Mouse (Mus musculus) CH12.LX (cell line): ENCODE results near the gene Herc6. TPM values are rescaled to one million over a fixed set of nuclear protein-coding genes. Genes with fewer than 3 reads are reported as not detected.

Source experiments
- DNase-seq: peaks from one replicate; pipeline ENCODE4 v3.0.0-alpha.2; 2013; ENCODE audit errors: extremely low read depth
- H3K27ac ChIP-seq: 2 replicates; pipeline ENCODE4 v1.5.1; 2012; ENCODE audit warnings: low read depth, mild to moderate bottlenecking, control low read depth, moderate library complexity; ENCODE audit not compliant: insufficient read depth
- H3K27me3 ChIP-seq: replicated peaks from 2 replicates; pipeline ENCODE3; 2012; ENCODE audit warnings: inconsistent platforms
- H3K36me3 ChIP-seq, 2 experiments: replicated peaks in 1 of 2; 2 replicates each; pipeline versions ENCODE3 to v1.6.1; 2012; ENCODE audit warnings: inconsistent platforms in 1 of 2, low read length in 1 of 2, mild to moderate bottlenecking in 1 of 2, mixed read lengths in 1 of 2, moderate library complexity in 1 of 2; ENCODE audit not compliant: control insufficient read depth in 1 of 2, insufficient read depth in 1 of 2
- H3K4me1 ChIP-seq, 2 experiments: 2 replicates each; pipeline ENCODE4 v1.6.1; 2012; ENCODE audit warnings: inconsistent platforms in 1 of 2, moderate library complexity in 1 of 2; ENCODE audit not compliant: insufficient read depth in 2 of 2, control insufficient read depth in 1 of 2
- H3K4me2 ChIP-seq: 2 replicates; pipeline ENCODE4 v1.6.1; 2012; ENCODE audit warnings: low read depth, mild to moderate bottlenecking, control low read depth; ENCODE audit not compliant: poor library complexity, insufficient read depth, severe bottlenecking
- H3K4me3 ChIP-seq, 3 experiments: fragments of 150-350 bp in 1 of 3; sonication (generic) in 1 of 3; replicated peaks in 1 of 3; 2 replicates each; pipeline versions ENCODE3 to v1.5.1; 2011 to 2012; ENCODE audit warnings: low read depth in 2 of 3, low read length in 2 of 3, mild to moderate bottlenecking in 2 of 3, moderate library complexity in 2 of 3, control low read depth in 1 of 3, improper control_type of control experiment in 1 of 3, inconsistent platforms in 1 of 3, mixed read lengths in 1 of 3; ENCODE audit not compliant: poor library complexity in 1 of 3
- H3K79me2 ChIP-seq: replicated peaks from 2 replicates; pipeline ENCODE4 v1.6.1; 2012; ENCODE audit warnings: mild to moderate bottlenecking, moderate library complexity; ENCODE audit not compliant: control insufficient read depth, poor library complexity, insufficient read depth, severe bottlenecking; ENCODE audit errors: extremely low read depth
- H3K9ac ChIP-seq: 2 replicates; pipeline ENCODE4 v1.6.1; 2012; ENCODE audit warnings: low read depth, mild to moderate bottlenecking, control low read depth, moderate library complexity; ENCODE audit not compliant: insufficient read depth
- H3K9me3 ChIP-seq: replicated peaks from 2 replicates; pipeline ENCODE3; 2012; ENCODE audit warnings: low read length, inconsistent platforms, mixed read lengths
- CHD1 ChIP-seq: IDR thresholded peaks from 2 replicates; pipeline ENCODE4 v1.6.1; 2012; ENCODE audit warnings: low read depth, low read length, improper control_type of control experiment, inconsistent platforms
- CTCF ChIP-seq, 2 experiments: IDR thresholded peaks in 1 of 2; conservative IDR thresholded peaks in 1 of 2; 2 replicates each; pipeline ENCODE4 v1.5.1; 2011 to 2012; ENCODE audit warnings: low read depth in 2 of 2, low read length in 2 of 2, improper control_type of control experiment in 1 of 2, inconsistent platforms in 1 of 2, mild to moderate bottlenecking in 1 of 2, moderate library complexity in 1 of 2
- E2F4 ChIP-seq: IDR thresholded peaks from 2 replicates; pipeline ENCODE4 v1.6.1; 2011; ENCODE audit warnings: low read depth, low read length, improper control_type of control experiment; ENCODE audit not compliant: insufficient replicate concordance
- EP300 ChIP-seq: IDR thresholded peaks from 2 replicates; pipeline ENCODE4 v1.6.1; 2011; ENCODE audit warnings: low read length, improper control_type of control experiment
- GABPA ChIP-seq: IDR thresholded peaks from 2 replicates; pipeline ENCODE4 v1.6.1; 2012; ENCODE audit warnings: low read depth, low read length, improper control_type of control experiment, inconsistent platforms; ENCODE audit not compliant: insufficient replicate concordance
- IRF4 ChIP-seq: IDR thresholded peaks from 2 replicates; pipeline ENCODE4 v1.6.1; 2014; ENCODE audit warnings: low read depth, mild to moderate bottlenecking, inconsistent platforms, low read length, improper control_type of control experiment
- JUN ChIP-seq: IDR thresholded peaks from 2 replicates; pipeline ENCODE4 v1.6.1; 2011; ENCODE audit warnings: low read depth, mild to moderate bottlenecking, low read length, improper control_type of control experiment, moderate library complexity; ENCODE audit not compliant: insufficient read depth
- JUND ChIP-seq: conservative IDR thresholded peaks from 2 replicates; pipeline ENCODE4 v1.6.1; 2011; ENCODE audit warnings: low read depth, low read length, improper control_type of control experiment
- KAT2A ChIP-seq: IDR thresholded peaks from 2 replicates; pipeline ENCODE4 v1.6.1; 2012; ENCODE audit warnings: low read length, improper control_type of control experiment, inconsistent platforms; ENCODE audit not compliant: insufficient replicate concordance
- MAFK ChIP-seq: IDR thresholded peaks from 2 replicates; pipeline ENCODE4 v1.6.1; 2011; ENCODE audit warnings: low read length, improper control_type of control experiment; ENCODE audit not compliant: insufficient replicate concordance
- MAZ ChIP-seq: IDR thresholded peaks from 2 replicates; pipeline ENCODE4 v1.6.1; 2012; ENCODE audit warnings: low read depth, mild to moderate bottlenecking, inconsistent platforms, low read length, improper control_type of control experiment, moderate library complexity
- MXI1 ChIP-seq: IDR thresholded peaks from 2 replicates; pipeline ENCODE4 v1.6.1; 2011; ENCODE audit warnings: mild to moderate bottlenecking, low read depth, low read length, improper control_type of control experiment
- MYC ChIP-seq: IDR thresholded peaks from 2 replicates; pipeline ENCODE4 v1.6.1; 2011; ENCODE audit warnings: low read depth, mild to moderate bottlenecking, improper control_type of control experiment, low read length
- NRF1 ChIP-seq: IDR thresholded peaks from 2 replicates; pipeline ENCODE4 v1.6.1; 2014; ENCODE audit warnings: low read depth, mild to moderate bottlenecking, inconsistent platforms, low read length, improper control_type of control experiment, moderate library complexity
- PAX5 ChIP-seq: IDR thresholded peaks from 2 replicates; pipeline ENCODE4 v1.6.1; 2012; ENCODE audit warnings: low read length, inconsistent platforms, mixed read lengths
- POLR2A ChIP-seq: IDR thresholded peaks from 2 replicates; pipeline ENCODE4 v1.6.1; 2011; ENCODE audit warnings: low read depth, mild to moderate bottlenecking, improper control_type of control experiment, low read length
- POLR2AphosphoS2 ChIP-seq: IDR thresholded peaks from 2 replicates; pipeline ENCODE4 v1.6.1; 2011; ENCODE audit warnings: low read depth, low read length, improper control_type of control experiment
- RAD21 ChIP-seq: IDR thresholded peaks from 2 replicates; pipeline ENCODE4 v1.6.1; 2011; ENCODE audit warnings: low read depth, mild to moderate bottlenecking, low read length, improper control_type of control experiment, moderate library complexity
- RCOR1 ChIP-seq: conservative IDR thresholded peaks from 2 replicates; pipeline ENCODE4 v1.6.1; 2012; ENCODE audit warnings: low read depth, mild to moderate bottlenecking, inconsistent platforms, low read length, improper control_type of control experiment
- SIN3A ChIP-seq: IDR thresholded peaks from 2 replicates; pipeline ENCODE4 v1.6.1; 2012; ENCODE audit warnings: low read length, improper control_type of control experiment, inconsistent platforms
- SMC3 ChIP-seq: IDR thresholded peaks from 2 replicates; pipeline ENCODE4 v1.6.1; 2011; ENCODE audit warnings: low read depth, low read length, improper control_type of control experiment
- TBP ChIP-seq: conservative IDR thresholded peaks from 2 replicates; pipeline ENCODE4 v1.6.1; 2011; ENCODE audit warnings: low read depth, low read length, improper control_type of control experiment
- TCF12 ChIP-seq: IDR thresholded peaks from 2 replicates; pipeline ENCODE4 v1.6.1; 2014; ENCODE audit warnings: low read depth, mild to moderate bottlenecking, inconsistent platforms, low read length, improper control_type of control experiment
- ZC3H11A ChIP-seq: IDR thresholded peaks from 2 replicates; pipeline ENCODE4 v1.6.1; 2012; ENCODE audit warnings: low read depth, mild to moderate bottlenecking, inconsistent platforms, low read length, improper control_type of control experiment
- ZKSCAN1 ChIP-seq: IDR thresholded peaks from 2 replicates; pipeline ENCODE4 v1.6.1; 2012; ENCODE audit warnings: low read depth, inconsistent platforms, low read length, improper control_type of control experiment, borderline replicate concordance
- dilution Hi-C: fragments of 300-500 bp; cut with MboI; formaldehyde crosslinking; loops from 2 replicates; pipeline ENCODE4 v1.14.3; 2020; ENCODE audit warnings: low sequenced_read_pairs; ENCODE audit not compliant: extremely low pct_unique_long_range_greater_than_20kb, extremely low pct_ligation_motif_present
- in situ Hi-C: fragments of 300-500 bp; cut with MboI; formaldehyde crosslinking; loops from 3 replicates; pipeline ENCODE4 v1.14.3; 2019; ENCODE audit warnings: low sequenced_read_pairs, low pct_ligation_motif_present, low pct_unique_long_range_greater_than_20kb, mixed read lengths
- polyA plus RNA-seq: library from polyadenylated mRNA; unstranded; fragments of >175 nt; gene quantifications from 2 replicates; pipeline ENCODE4 v1.2.1, GENCODE M21; 2012; ENCODE audit warnings: low read depth; ENCODE audit not compliant: insufficient read length
- total RNA-seq, 2 experiments: library from RNA; depleted of rRNA; stranded (reverse); fragments of 300-350 nt in 1 of 2; fragments of >200 nt in 1 of 2; gene quantifications; 2 replicates each; pipeline ENCODE4 v1.2.3; 2012 to 2014

The Herc6 gene
- total and polyA plus RNA-seq, 3 experiments: 9.0 to 18.9 (median 14.4) TPM

DNA sequence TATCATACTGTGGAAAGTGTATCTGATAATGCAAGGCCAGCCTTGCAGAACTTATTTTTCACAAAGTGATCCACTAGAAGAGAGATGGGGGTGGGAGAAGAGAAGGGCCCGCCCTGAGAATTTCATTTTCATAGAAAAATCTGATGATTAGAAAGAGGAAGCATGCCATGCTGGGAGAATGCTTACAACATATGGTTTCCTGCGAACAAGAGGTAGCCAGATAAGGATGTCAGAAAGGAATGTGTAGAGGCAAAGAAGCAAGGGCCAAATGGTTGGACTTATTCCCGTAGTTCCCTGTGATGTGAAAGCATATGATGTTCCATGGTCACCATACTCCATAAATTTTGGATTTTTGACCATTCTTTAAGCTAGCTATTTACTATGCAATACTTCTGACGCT lies 80.5 kb downstream of the Herc6 start:
- in situ Hi-C loops: no loop called here
- TF ChIP-seq MAZ (no peak), SMC3 (no peak), JUND (no peak), MXI1 (no peak), SIN3A (no peak), ZC3H11A (no peak), CHD1 (no peak), TCF12 (no peak), NRF1 (no peak), GABPA (no peak), EP300 (no peak), KAT2A (no peak), TBP (no peak), ZKSCAN1 (no peak), CTCF (conservative IDR thresholded peaks at IDR 0.05 in 1 of 2, IDR thresholded peaks at IDR 0.05 in 1 of 2; ENCODE audit: low read depth in 2 of 2, low read length in 2 of 2) (no peak), IRF4 (no peak)
- Histone ChIP-seq H3K9me3 (no peaks in the 10 kb centered on the region), H3K4me3 (no peak overlapping the region), H3K36me3 (peaks cover 2 to 9% of the 10 kb centered on the region in 2 experiments), H3K4me1 (peaks cover 0 to 29% of the 10 kb centered on the region in 2 experiments; a peak in 2 of 4 replicates), H3K9ac (no peak overlapping the region), H3K4me2 (no peak overlapping the region), H3K27ac (no peak overlapping the region), H3K27me3 (no peaks in the 10 kb centered on the region), H3K79me2 (no peaks in the 10 kb centered on the region)
- DNase-seq: no peak
- dilution Hi-C loops: no loop called here

- H3K9ac ChIP-seq: no peak overlapping the region
- no peaks in the 10 kb centered on the region for H3K9me3 ChIP-seq
- H3K27ac ChIP-seq: no peak overlapping the region
- no peaks in the 10 kb centered on the region for H3K27me3 ChIP-seq
- H3K4me3 ChIP-seq: no peak overlapping the region
- H3K79me2 ChIP-seq: no peaks in the 10 kb centered on the region
- H3K4me2 ChIP-seq: no peak overlapping the region
- TF ChIP-seq NRF1: no peak
- no peak for TF ChIP-seq TCF12
- no peak for TF ChIP-seq RAD21
- TF ChIP-seq E2F4: no peak
- no peak for TF ChIP-seq POLR2AphosphoS2
- no peak for TF ChIP-seq RCOR1
- TF ChIP-seq JUN: no peak
- TF ChIP-seq PAX5: no peak
- no peak for TF ChIP-seq SIN3A
- no peak for TF ChIP-seq MYC
- TF ChIP-seq KAT2A: no peak
- TF ChIP-seq MAFK: no peak
- no peak for TF ChIP-seq POLR2A
- no peaks in the 10 kb centered on the region for H3K4me1 ChIP-seq
- no peak for DNase-seq
- in situ Hi-C loops: no loop called here
- dilution Hi-C loops: no loop called here
- peaks cover 10 to 44% of the 10 kb centered on the region in 2 experiments for H3K36me3 ChIP-seq
Observed at GRCm38 (mm10) chr6:57684156-57684555, 103.4 kb downstream of the Herc6 start.
